Mouse (Mus musculus) thymus, postnatal 0 days (tissue): ENCODE measurements around the gene Rac2. TPM values are rescaled to one million over a fixed set of nuclear protein-coding genes. Genes with fewer than 3 reads are reported as not detected.

Experiments
- DNase-seq: peaks from one replicate; pipeline ENCODE4 v3.0.0-alpha.2; 2015; ENCODE audit warnings: low spot score
- polyA plus RNA-seq: library from polyadenylated mRNA; unstranded; fragments of >200 nt; fragmentation: Nextera tagmentation; extraction: Ambion mirVana; gene quantifications from 2 replicates; pipeline ENCODE4 v1.2.1, GENCODE M21; 2015

The Rac2 gene
- polyA plus RNA-seq, 1 experiment from 2014 or later: 662 TPM

DNA sequence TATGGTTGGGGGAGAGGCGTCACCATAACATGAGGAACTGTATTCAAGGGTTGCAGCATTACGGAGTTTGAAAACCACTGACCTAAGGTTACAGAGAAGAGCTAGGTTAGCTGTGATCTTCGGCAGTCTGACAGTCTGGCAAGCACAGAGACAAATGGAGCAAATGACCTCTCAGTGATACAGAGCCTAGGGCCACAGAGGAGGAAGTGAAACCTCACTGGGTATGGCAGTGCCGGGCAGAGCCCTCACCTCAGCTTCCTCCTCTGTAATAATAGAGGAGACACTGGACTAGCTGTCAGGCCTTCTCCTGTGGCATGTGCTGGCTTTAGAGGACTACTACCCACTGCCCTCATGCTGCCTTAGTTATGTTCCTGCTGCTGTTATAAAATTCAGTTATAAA is 16.3 kb upstream of the Rac2 start:
- DNase-seq: no peak

DNA sequence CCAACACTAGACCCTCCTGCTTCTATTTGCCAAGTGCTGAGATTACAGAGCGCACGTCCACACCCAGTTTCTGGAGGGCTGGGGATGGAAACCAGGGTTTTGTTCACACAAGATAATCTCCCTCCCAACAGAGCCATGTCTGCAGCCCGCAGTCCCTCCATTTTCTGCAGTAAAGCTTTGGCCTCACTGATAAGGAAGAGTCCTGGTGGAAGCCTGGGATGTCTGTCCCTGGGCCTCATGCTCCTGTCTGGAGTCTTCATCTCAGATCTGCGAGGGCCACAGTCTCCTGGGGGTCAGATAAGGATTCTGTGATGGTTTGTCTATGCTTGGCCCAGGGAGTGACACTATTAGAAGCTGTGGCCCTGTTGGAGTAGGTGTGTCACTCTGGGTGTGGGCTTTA is 15.5 kb upstream of the Rac2 start:
- no peak for DNase-seq

DNA sequence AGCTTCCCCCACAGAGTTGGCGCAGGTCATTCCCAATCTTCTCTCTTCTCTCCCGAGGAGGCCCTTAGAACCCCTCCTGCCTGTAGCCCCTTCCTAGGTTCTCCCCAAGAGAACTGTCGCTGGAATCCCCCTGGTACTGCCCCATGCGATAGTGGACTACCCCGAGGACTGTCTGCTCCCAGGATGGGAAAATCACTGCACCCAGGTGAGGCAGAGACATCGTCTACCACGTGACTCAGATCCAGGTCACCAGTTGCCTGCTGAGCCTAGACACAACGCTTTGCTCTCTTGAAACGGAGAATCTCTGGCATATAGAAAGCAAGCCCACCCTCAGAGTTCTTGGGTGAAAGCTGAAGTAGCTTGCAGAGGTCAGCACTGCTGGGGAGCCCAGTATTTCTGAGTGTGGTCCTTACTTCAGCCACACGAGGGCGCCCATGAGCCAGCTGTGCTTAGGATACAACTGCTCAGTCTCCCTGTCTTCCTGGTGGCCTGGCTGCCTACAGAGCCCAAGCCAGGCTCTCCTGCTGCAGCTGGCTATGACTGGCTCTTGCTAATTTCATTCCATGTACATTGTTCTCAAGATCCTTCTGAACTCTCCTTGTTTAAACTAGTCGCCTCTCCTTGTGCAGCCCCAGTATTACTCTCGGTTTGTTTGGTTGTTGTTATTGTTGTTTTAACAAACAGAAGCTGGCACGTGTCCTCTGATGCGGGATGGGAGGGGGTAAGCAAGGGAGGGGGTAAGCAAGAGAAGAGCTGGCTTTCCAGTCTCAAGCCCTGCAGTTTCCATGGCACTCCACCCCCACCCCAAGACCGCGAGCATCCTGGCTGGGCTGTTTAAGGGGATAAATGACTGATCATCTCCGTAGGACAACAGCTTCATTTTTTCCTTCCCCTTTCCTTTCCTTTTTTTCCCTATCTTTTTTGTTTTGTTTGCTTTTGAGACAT is 14.7 kb upstream of the Rac2 start:
- peak; percentile 82 for DNase-seq

DNA sequence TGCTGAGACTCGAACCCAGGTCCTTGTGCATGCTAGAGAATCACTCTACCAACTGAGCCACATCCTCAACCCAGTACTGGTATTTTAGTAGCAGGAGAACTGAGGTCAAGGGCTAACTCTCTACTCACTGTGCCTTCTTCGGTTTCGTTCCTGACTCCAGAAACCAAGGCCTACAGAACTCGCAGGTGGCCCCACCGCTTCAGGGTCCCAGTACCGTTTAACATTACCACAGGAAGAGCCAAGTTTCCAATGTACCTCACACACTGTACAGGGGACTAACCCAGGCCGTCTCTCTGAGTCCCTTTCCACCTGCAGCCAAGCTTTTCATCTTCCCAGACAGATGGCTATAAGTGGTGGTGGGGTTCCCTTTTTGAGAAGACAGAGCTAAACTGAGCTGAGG is 12.8 kb upstream of the Rac2 start:
- no peak for DNase-seq

GRCm38 (mm10) chr15:78583352-78583751 is 10.8 kb upstream of the Rac2 start:
- DNase-seq: peak; percentile 56

DNA sequence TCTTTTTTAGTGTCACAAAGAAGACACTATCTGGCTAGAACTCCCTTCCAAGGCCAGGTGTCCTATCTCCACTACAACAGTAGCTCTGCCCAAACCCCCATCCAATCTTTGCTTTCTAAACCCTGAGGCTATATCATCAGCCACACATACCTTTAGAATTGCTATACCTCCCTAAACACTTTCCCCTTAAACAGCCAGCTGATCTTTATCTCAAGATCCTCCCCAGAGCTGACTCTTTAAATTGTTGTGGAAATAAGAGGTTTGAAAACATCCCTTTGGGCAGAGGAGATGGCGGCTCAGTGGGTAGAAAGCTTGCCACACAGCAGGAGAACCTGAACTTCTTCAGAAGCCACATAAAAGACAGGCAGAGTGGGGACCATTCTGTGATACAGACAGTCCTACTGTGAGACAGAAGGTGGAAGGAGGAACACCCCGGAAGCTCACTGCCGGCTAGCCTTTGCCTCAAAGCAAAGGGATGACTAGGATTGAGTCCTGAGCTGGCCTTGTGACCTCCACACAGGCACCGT is 3.8 kb upstream of the Rac2 start:
- DNase-seq: peak; percentile 37

- DNase-seq: no peak
These were observed 348 bp downstream of the Rac2 start for GRCm38 (mm10) chr15:78572270-78572600.

DNA sequence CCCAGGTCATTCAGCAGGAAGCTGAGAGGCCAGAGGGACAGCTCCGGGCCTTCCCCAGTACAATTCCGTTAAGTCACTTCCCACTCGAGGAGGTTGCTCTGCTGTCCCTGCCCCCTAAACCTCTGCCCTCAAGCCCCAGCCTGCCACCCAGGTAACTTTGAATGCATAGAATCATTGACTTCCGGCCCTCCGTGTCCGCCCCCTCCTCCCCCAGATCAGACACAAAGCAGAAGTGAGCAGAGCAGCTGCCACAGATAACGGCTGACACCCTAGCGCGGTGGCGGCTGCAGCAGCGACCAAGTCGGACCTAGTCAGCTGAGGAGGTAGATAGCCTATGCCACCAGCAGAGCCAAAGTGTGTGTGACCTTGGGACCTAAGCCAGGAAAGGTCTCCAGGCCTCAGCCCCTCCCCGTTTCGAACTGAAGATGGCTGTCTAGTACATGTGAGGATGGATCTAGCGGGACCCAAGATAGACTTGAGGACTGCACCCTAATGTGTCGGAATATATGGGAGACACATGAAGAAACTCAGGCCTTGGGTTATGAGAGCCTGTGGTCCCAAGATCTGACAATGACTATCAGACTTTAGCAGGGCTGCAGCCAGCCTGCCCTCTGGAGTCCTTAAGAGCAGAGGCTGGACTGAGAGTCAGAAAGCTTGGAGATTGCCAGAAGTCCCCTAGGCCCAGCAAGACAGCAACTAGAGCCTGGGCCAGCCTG is 871 bp downstream of the Rac2 start:
- peak; percentile 80 for DNase-seq

GRCm38 (mm10) chr15:78570170-78570569 is 2.4 kb downstream of the Rac2 start:
- DNase-seq: peak; percentile 67

DNA sequence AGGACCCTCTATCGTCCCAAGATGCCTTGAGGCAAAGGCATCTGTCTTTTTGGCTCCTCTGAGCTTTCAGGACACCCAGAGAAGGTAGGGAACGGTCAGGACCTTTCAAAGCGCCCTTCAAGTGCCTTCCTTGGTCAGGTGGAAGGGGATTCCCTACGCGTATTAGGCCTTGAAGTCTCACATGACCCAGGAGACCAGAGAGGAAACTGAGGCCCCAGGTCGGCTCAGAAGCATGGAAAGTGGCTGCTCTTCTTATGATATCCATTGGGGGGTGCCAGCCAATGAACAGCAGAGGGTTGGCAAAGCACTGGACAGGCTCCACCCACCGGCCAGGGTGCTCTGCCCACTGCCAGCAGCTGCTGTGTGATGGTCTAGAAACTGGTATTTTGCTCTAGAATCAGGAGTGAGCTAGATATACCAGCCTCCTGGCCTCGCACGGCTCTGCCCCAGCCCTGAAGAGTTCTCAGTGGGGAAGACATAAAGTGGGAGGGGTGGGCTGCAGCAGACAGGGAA is 4.9 kb downstream of the Rac2 start:
- DNase-seq: no peak

DNA sequence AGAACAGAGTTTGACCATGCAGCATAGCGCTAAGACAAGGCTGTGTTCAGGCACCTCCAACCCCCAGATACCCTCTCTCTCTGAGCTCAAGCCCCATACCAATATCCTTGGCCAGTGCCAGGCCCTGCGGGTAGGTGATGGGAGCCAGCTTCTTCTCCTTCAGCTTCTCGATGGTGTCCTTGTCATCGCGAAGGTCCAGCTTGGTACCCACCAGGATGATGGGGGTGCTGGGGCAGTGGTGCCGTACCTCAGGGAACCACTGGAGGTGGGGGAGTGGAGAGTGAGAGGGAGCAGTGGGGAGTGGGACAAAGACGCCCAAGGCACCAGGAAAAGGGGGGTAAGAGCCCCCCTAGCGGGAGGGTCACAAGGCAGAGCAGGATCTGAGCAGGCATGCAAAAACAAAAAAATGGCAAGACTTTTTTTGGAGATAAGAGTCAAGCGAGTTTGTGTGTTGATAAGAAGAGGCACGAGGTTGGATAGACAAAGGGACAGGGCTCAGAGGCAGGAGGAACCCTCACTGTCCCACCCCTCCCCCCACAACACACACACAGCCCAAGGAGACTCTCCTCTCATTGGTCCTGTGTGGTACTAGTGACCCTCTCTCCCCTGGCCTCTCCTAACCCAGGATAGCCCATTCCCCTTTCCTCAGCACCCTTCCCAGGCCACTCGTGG is 7.7 kb downstream of the Rac2 start:
- no peak for DNase-seq

DNA sequence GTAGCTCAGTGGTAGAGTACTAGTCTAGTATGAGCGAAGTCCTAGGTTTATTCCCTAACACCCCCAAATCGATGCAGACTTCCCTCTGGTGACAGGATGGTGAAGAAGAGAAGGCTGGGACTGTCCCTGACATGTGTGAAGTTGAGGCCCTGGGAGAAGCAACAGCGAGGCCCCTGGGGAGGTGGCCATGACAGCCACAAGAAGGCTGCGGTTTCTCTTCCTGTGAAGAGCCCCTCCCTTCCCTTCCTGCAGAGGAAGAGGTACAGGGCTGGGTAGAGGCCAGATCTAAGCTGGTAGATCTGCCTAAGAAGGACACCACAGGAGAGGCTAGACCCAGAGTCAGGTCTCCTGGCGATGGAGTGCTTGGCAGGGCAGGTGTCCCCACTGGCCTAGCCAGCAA is 8.6 kb downstream of the Rac2 start:
- DNase-seq: peak; percentile 86

- DNase-seq: no peak
These were observed 9.2 kb downstream of the Rac2 start for GRCm38 (mm10) chr15:78563344-78563743.

- DNase-seq: peak; percentile 55
These were observed 13.2 kb downstream of the Rac2 start for GRCm38 (mm10) chr15:78559141-78559979.

DNA sequence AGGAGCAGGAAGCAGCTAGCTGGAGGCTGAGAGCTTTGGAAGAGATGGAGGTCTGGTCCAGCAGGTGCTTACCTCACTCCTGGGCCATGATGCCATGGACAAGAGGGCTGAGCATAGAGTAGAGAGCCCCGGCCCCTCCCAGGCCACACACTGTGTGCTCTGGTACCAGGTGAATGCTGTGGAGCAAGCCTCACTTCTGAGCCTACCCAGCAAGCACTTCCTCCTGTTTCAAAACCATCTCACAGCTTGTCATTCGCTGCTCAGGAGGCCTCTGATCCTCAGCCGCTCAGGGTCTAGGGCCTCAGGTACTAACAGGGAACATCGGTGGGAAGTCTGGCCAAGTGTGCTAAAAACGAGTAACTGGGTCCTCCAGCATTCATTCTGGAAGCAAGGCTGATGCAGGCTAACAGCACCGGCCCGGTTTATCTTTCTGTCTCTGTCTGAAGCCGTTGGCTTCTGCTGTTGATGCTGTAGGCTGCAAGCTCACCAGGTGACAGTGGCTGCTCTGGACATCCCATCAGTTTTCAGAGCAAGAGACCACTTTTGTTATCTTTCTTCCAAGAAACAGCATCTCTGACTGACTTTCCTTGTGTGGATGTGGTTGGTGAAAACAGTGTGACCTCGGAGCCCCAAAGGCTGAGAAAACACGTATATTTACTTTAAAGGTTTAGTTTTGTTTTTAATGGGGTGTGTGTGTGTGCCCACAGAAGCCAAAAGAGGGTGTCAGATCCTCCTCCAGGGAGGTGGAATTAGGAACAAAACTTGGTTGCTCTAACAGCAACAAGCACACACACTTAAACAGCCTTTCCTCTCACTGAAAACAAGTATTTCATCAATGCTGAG is 14.7 kb downstream of the Rac2 start:
- DNase-seq: peak; percentile 44

DNA sequence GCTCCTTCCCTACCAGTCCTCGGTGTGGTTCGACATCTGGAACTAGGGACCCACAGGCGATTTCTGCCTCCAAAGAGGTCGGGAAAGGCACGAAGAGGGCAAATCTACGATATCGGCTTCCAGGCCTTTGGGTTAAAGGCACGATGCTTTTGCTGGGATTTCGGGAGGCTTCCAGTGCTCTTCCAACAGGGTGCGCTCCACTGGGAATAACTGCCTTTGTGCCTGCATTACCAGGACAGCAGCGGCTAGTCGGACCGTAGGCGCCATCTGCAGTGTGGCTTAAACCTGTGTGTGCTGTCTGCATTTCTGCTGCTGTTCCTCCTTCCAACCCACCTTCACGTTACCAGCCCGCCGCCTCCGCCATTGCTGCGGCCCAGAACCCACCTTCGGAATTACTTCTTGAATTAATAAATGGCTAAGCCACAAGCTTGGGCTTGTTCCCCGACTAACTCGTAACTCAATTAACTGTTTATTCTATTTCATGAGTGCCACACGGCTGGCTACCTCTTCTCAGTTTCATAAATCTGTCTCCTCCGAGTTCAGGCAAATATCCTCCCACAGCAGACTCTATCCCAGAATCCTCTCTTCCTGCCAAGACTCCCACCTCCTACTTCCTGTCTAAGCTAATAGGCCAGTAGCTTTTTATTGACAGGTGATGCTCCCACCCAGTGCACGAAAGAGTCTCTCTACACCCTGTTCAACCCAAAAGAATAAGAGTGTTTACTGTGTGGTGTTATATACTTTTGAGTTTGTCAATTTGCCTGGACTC is 17.9 kb downstream of the Rac2 start:
- no peak for DNase-seq

- no peak for DNase-seq
These were observed 23.3 kb downstream of the Rac2 start for GRCm38 (mm10) chr15:78549189-78549734.

- no peak for DNase-seq
These were observed 23.9 kb downstream of the Rac2 start for GRCm38 (mm10) chr15:78548711-78549110.

GRCm38 (mm10) chr15:78548336-78548665 is 24.3 kb downstream of the Rac2 start:
- peak; percentile 44 for DNase-seq
